Mouse (Mus musculus) neural tube, embryonic 13.5 days (tissue): ENCODE results near the gene Gm42791. TPM values are rescaled to one million over a fixed set of nuclear protein-coding genes. Genes with fewer than 3 reads are reported as not detected.

Source experiments
- ATAC-seq: fragments of 200-750 bp; cut with Nextera tagmentation; 2 replicates; pipeline ENCODE4 v1.8.0; 2017; ENCODE audit warnings: low read depth, mild to moderate bottlenecking, moderate TSS enrichment, moderate library complexity
- H3K27ac ChIP-seq: fragments of 300-500 bp; sonication (generic); replicated peaks from 2 replicates; pipeline ENCODE4 v1.5.1; 2015; ENCODE audit warnings: moderate library complexity, mild to moderate bottlenecking, inconsistent platforms
- H3K27me3 ChIP-seq: fragments of 300-500 bp; sonication (generic); 2 replicates; pipeline ENCODE4 v1.6.1; 2015; ENCODE audit warnings: mild to moderate bottlenecking, inconsistent platforms
- H3K36me3 ChIP-seq: fragments of 300-500 bp; sonication (generic); 2 replicates; pipeline ENCODE4 v1.6.1; 2015; ENCODE audit warnings: mild to moderate bottlenecking, inconsistent platforms
- H3K4me1 ChIP-seq: fragments of 300-500 bp; sonication (generic); replicated peaks from 2 replicates; pipeline ENCODE4 v1.6.1; 2015; ENCODE audit warnings: inconsistent platforms
- H3K4me2 ChIP-seq: fragments of 300-500 bp; sonication (generic); 2 replicates; pipeline ENCODE4 v1.6.1; 2015; ENCODE audit warnings: inconsistent platforms, mild to moderate bottlenecking, moderate library complexity
- H3K4me3 ChIP-seq: fragments of 300-500 bp; sonication (generic); 2 replicates; pipeline ENCODE4 v1.5.1; 2015; ENCODE audit warnings: mild to moderate bottlenecking, inconsistent platforms
- H3K9ac ChIP-seq: fragments of 300-500 bp; sonication (generic); 2 replicates; pipeline ENCODE4 v1.6.1; 2015; ENCODE audit warnings: moderate library complexity, mild to moderate bottlenecking, inconsistent platforms
- H3K9me3 ChIP-seq: fragments of 300-500 bp; sonication (generic); 2 replicates; pipeline ENCODE4 v1.6.1; 2016; ENCODE audit warnings: inconsistent platforms
- WGBS: fragments of 180-500 bp; shearing (Covaris S2); methylation state at CpG from one replicate; pipeline ENCODE4 v1.1.7; 2015; 5-methylcytosine and 5-hydroxymethylcytosine counted together
- polyA plus RNA-seq: library from polyadenylated mRNA; unstranded; fragments of >200 nt; fragmentation: Nextera tagmentation; extraction: Ambion mirVana; gene quantifications from 2 replicates; pipeline ENCODE4 v1.2.1, GENCODE M21; 2015

Gm42791 gene
- polyA plus RNA-seq, 1 experiment from 2014 or later, result 0.74 TPM

DNA sequence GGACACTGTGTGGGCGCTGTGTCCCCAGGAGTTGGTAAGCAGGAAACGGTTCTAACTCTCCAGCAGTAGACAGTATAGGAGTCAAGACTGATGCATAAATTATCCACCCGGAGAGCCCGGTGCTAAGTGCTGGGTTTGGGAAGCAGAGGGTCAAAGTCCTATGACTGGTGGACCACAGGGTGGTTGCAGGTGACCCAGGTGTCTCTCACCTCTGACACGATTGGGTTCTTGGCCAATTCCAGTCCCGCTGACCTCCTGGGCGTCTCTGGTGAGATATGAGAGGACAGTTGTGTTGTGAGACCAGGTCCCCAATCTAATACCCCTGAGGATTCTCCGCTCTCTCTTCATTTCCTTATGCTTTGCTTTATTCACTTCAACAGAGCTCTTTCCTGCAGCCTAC is 139.9 kb downstream of the Gm42791 start:
- Histone ChIP-seq H3K4me3 (no peak overlapping the region), H3K27ac (no peak overlapping the region), H3K9ac (no peak overlapping the region), H3K9me3 (no peaks in the 10 kb centered on the region), H3K4me2 (no peak overlapping the region), H3K36me3 (no peaks in the 10 kb centered on the region), H3K27me3 (no peaks in the 10 kb centered on the region), H3K4me1 (no peaks in the 10 kb centered on the region)
- 79% methylated on average over 8 of the region's 8 CpGs for WGBS
- no peak for ATAC-seq

DNA sequence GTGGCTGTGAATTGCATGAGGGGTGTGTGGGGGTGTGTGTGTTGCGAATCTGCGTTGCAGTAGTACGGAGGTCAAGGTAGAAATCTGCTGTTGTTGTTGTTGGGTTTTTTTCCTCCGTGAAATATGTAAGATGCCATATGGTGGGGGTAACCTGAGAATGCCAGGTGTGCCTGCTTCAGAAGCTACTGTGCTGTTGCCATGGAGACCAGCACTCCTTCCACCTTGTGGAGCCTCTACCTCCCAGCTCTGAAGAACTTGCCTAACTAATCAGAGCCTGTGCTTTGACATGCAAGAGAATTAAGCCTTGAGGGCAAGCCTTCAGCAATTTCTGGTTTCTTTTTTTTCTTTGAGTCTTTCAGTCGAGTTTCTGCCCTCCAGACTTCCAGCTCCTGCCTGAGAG is 140.8 kb downstream of the Gm42791 start:
- ATAC-seq, result no peak
- Histone ChIP-seq H3K27ac (no peak overlapping the region), H3K36me3 (no peaks in the 10 kb centered on the region), H3K9ac (no peak overlapping the region), H3K4me3 (no peak overlapping the region), H3K4me2 (no peak overlapping the region), H3K9me3 (0 out of 2 replicates have a peak, but pooled peaks cover 3% of the 10 kb centered on the region), H3K4me1 (no peaks in the 10 kb centered on the region), H3K27me3 (no peaks in the 10 kb centered on the region)
- 35% methylated on average over 5 of the region's 5 CpGs for WGBS

DNA sequence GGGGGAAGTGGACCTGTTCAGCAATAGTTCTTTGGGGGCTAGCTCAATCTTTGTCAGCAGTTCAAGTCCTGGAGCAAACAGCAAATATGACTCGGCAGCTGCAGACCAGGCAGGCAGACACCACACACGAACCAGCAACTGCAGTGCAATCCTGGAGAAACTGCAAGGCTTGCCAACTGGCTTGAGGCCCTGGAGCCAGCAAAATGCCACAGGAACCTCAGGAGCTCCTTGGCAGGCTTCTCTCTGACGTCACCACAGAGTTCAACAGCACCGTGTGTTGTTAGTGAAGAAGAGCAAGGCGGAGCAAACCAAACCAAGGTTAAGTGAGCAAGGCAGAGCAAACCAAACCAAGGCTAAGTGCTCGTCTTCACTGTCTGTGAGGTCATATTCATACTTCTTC is 145.4 kb downstream of the Gm42791 start:
- H3K4me1 ChIP-seq, result no peaks in the 10 kb centered on the region
- 0 out of 2 replicates have a peak, but pooled peaks cover 3% of the 10 kb centered on the region for H3K9me3 ChIP-seq
- no peak overlapping the region for H3K4me3 ChIP-seq
- no peaks in the 10 kb centered on the region for H3K27me3 ChIP-seq
- no peaks in the 10 kb centered on the region for H3K36me3 ChIP-seq
- H3K27ac ChIP-seq, result no peak overlapping the region
- no peak overlapping the region for H3K4me2 ChIP-seq
- ATAC-seq, result no peak
- 95% methylated on average over 6 of the region's 6 CpGs for WGBS
- no peak overlapping the region for H3K9ac ChIP-seq

DNA sequence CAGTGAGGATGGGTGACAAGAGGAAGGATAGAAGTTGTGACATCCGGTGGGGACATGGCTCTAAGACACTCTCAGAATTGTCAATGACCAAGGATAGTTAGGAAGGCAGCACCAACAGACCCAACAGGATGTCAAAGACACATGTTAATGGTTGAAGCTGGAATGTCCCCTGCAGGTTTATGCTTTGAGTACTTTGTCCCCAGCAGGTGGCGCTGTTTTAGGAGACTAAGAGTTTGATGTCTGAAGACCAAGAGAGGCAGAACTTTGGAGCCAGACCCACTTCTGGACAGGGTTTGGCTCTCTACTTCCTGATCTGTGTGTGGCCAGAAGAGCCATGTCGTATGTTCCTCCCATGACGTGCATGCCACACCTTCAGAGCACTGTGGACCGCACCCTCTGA is 147.9 kb downstream of the Gm42791 start:
- H3K4me3 ChIP-seq, result no peak overlapping the region
- ATAC-seq, result no peak
- H3K9ac ChIP-seq, result no peak overlapping the region
- 0 out of 2 replicates have a peak, but pooled peaks cover 3% of the 10 kb centered on the region for H3K9me3 ChIP-seq
- no peaks in the 10 kb centered on the region for H3K36me3 ChIP-seq
- WGBS, result 97% methylated on average over 5 of the region's 5 CpGs
- H3K4me1 ChIP-seq, result no peaks in the 10 kb centered on the region
- no peaks in the 10 kb centered on the region for H3K27me3 ChIP-seq
- H3K27ac ChIP-seq, result no peak overlapping the region
- H3K4me2 ChIP-seq, result no peak overlapping the region

Other genes with a start within 250 kb of the Gm42791 start
- gene Katnal1, start 65.8 kb downstream of the Gm42791 start, polyA plus RNA-seq, result 32.0 and 39.8 TPM in 2 replicates
- 62.4 and 65.4 TPM in 2 replicates for gene Uspl1, start 189.2 kb upstream of the Gm42791 start, polyA plus RNA-seq
- gene Hmgb1, start 189.3 kb upstream of the Gm42791 start, polyA plus RNA-seq, result 950 and 1,077 TPM in 2 replicates